Mouse (Mus musculus) midbrain, postnatal 0 days (tissue): Measurements from ENCODE around the gene Parp14. TPM values are rescaled to one million over a fixed set of nuclear protein-coding genes. Genes with fewer than 3 reads are reported as not detected.

Source experiments
- ATAC-seq: fragments of 200-750 bp; cut with Nextera tagmentation; 2 replicates; pipeline ENCODE4 v1.8.0; 2017; ENCODE audit warnings: moderate number of reproducible peaks, mild to moderate bottlenecking, moderate TSS enrichment, moderate library complexity; ENCODE audit not compliant: low FRiP score
- DNase-seq: peaks from one replicate; pipeline ENCODE4 v3.0.0-alpha.2; 2015; ENCODE audit warnings: low spot score
- H3K27ac ChIP-seq: fragments of 300-500 bp; sonication (generic); 2 replicates; pipeline ENCODE4 v1.5.1; 2014; ENCODE audit warnings: low read depth, mild to moderate bottlenecking, low read length, mixed read lengths
- H3K27me3 ChIP-seq: fragments of 300-500 bp; sonication (generic); 2 replicates; pipeline ENCODE4 v1.6.1; 2014; ENCODE audit warnings: low read length, control low read depth, mixed read lengths; ENCODE audit not compliant: insufficient read depth
- H3K36me3 ChIP-seq: fragments of 300-500 bp; sonication (generic); 2 replicates; pipeline ENCODE4 v1.6.1; 2014; ENCODE audit warnings: low read length, control low read depth, mixed read lengths; ENCODE audit not compliant: insufficient read depth
- H3K4me1 ChIP-seq: fragments of 300-500 bp; sonication (generic); 2 replicates; pipeline ENCODE4 v1.6.1; 2014; ENCODE audit warnings: mild to moderate bottlenecking, control low read depth, antibody characterized with exemption, low read length, mixed read lengths; ENCODE audit not compliant: insufficient read depth
- H3K4me2 ChIP-seq: fragments of 300-500 bp; sonication (generic); 2 replicates; pipeline ENCODE4 v1.6.1; 2014; ENCODE audit warnings: low read depth, mild to moderate bottlenecking, low read length, mixed read lengths; ENCODE audit not compliant: poor library complexity, severe bottlenecking
- H3K4me3 ChIP-seq: fragments of 300-500 bp; sonication (generic); 2 replicates; pipeline ENCODE4 v1.5.1; 2014; ENCODE audit warnings: low read depth, mild to moderate bottlenecking, low read length, moderate library complexity
- H3K9ac ChIP-seq: fragments of 300-500 bp; sonication (generic); replicated peaks from 2 replicates; pipeline ENCODE4 v1.6.1; 2014; ENCODE audit warnings: mild to moderate bottlenecking, low read length, moderate library complexity, mixed read lengths; ENCODE audit not compliant: poor library complexity, severe bottlenecking
- H3K9me3 ChIP-seq: fragments of 300-500 bp; sonication (generic); 2 replicates; pipeline ENCODE4 v1.6.1; 2016; ENCODE audit warnings: low read length, control low read depth
- CTCF ChIP-seq: IDR thresholded peaks from 2 replicates; pipeline ENCODE4 v1.5.1; 2016; ENCODE audit warnings: antibody characterized with exemption, mild to moderate bottlenecking
- WGBS: fragments of 180-500 bp; shearing (Covaris S2); extraction: QIAGEN DNeasy Blood & Tissue Kit; methylation state at CpG from one replicate; pipeline ENCODE4 v1.1.7; 2014; 5-methylcytosine and 5-hydroxymethylcytosine counted together
- polyA plus RNA-seq: library from polyadenylated mRNA; unstranded; fragments of >200 nt; fragmentation: Nextera tagmentation; extraction: Ambion mirVana; gene quantifications from 2 replicates; pipeline ENCODE4 v1.2.1, GENCODE M21; 2015
- total RNA-seq: library from RNA; depleted of rRNA; stranded (reverse); fragments of >200 nt; gene quantifications from 2 replicates; pipeline ENCODE4 v1.2.3, GENCODE M21; 2014

Gene Parp14
- total and polyA plus RNA-seq, 2 experiments from 2014 or later: 0.22 to 1.2 TPM

- Histone ChIP-seq H3K9me3 (no peaks in the 10 kb centered on the region), H3K4me1 (no peaks in the 10 kb centered on the region), H3K27me3 (no peaks in the 10 kb centered on the region), H3K9ac (no peak overlapping the region), H3K4me2 (no peak overlapping the region), H3K4me3 (no peak overlapping the region), H3K36me3 (no peaks in the 10 kb centered on the region), H3K27ac (no peak overlapping the region)
- no peak for TF ChIP-seq CTCF
- WGBS: 62% methylated on average over 4 of the region's 4 CpGs
- DNase-seq: no peak
- ATAC-seq: no peak
Observed at GRCm38 (mm10) chr16:35907432-35908201, 36.3 kb upstream of the Parp14 start.

- WGBS: 85% methylated on average over 7 of the region's 7 CpGs
- Histone ChIP-seq H3K4me1 (no peaks in the 10 kb centered on the region), H3K27me3 (no peaks in the 10 kb centered on the region), H3K9ac (no peak overlapping the region), H3K4me2 (no peak overlapping the region), H3K9me3 (no peaks in the 10 kb centered on the region), H3K4me3 (no peak overlapping the region), H3K27ac (no peak overlapping the region), H3K36me3 (no peaks in the 10 kb centered on the region)
- ATAC-seq (no peak), DNase-seq (no peak)
- no peak for TF ChIP-seq CTCF
Observed at GRCm38 (mm10) chr16:35906887-35907286, 35.5 kb upstream of the Parp14 start.

GRCm38 (mm10) chr16:35905819-35906485 lies 34.6 kb upstream of the Parp14 start:
- H3K9me3 ChIP-seq: no peaks in the 10 kb centered on the region
- H3K27ac ChIP-seq: no peak overlapping the region
- ATAC-seq (no peak), DNase-seq (no peak)
- H3K4me2 ChIP-seq: no peak overlapping the region
- no peak overlapping the region for H3K9ac ChIP-seq
- no peaks in the 10 kb centered on the region for H3K4me1 ChIP-seq
- no peaks in the 10 kb centered on the region for H3K27me3 ChIP-seq
- TF ChIP-seq CTCF: no peak
- no peak overlapping the region for H3K4me3 ChIP-seq
- H3K36me3 ChIP-seq: no peaks in the 10 kb centered on the region
- 87% methylated on average over 6 of the region's 6 CpGs for WGBS

- no peak for ATAC-seq
- H3K27ac ChIP-seq: no peak overlapping the region
- no peaks in the 10 kb centered on the region for H3K36me3 ChIP-seq
- H3K4me1 ChIP-seq: no peaks in the 10 kb centered on the region
- WGBS: 96% methylated on average over 3 of the region's 3 CpGs
- H3K9ac ChIP-seq: no peak overlapping the region
- H3K9me3 ChIP-seq: no peaks in the 10 kb centered on the region
- no peak overlapping the region for H3K4me2 ChIP-seq
- DNase-seq: no peak
- H3K27me3 ChIP-seq: no peaks in the 10 kb centered on the region
- H3K4me3 ChIP-seq: no peak overlapping the region
- TF ChIP-seq CTCF: no peak
Observed at GRCm38 (mm10) chr16:35905355-35905754, 34.0 kb upstream of the Parp14 start.

- H3K4me1 ChIP-seq: no peaks in the 10 kb centered on the region
- WGBS: 76% methylated on average over 4 of the region's 4 CpGs
- DNase-seq (no peak), ATAC-seq (no peak)
- H3K4me2 ChIP-seq: no peak overlapping the region
- H3K9me3 ChIP-seq: no peaks in the 10 kb centered on the region
- H3K27ac ChIP-seq: no peak overlapping the region
- no peak overlapping the region for H3K4me3 ChIP-seq
- no peak overlapping the region for H3K9ac ChIP-seq
- no peaks in the 10 kb centered on the region for H3K36me3 ChIP-seq
- no peak for TF ChIP-seq CTCF
- H3K27me3 ChIP-seq: no peaks in the 10 kb centered on the region
Observed at GRCm38 (mm10) chr16:35904121-35904736, 32.9 kb upstream of the Parp14 start.
